Mouse (Mus musculus): ENCODE measurements around the gene Sltm.

DNA sequence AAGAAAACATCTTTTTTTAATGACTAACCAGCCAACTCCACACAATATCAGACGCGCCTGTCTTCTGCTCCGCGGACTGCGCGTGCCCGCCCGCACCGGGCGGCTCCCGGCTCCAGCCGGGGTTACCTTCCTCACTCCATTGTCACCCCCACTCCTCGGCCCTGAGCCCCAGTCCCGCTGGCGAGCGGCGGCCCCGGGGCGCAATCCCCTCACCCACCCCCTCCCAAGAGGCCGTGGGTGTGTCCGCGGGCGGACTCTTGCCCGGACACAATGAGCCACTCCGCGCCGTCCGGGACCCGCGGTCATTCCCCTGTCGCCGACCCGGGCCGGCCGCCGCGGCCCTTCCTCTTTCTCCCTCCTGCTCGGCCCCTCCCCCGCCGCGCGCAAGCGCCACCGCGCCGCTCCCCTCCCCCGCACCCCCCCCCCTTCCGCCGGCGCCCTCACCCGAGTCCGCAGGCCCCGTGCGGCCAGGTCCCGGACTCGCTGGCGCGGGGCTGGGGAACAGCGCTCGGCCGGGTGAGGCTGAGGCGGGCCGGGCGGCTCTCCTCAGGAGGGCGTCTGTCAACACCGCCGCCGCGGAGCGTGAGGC, 39.4 kb upstream of the Sltm start:
- TF ChIP-seq CTCF (IDR thresholded peaks at IDR 0.05; ENCODE audit: borderline replicate concordance, insufficient read depth, low read length) (no peak), POLR2A (IDR thresholded peaks at IDR 0.05; ENCODE audit: low read depth, low read length) (no peak)

Data from embryonic fibroblast, embryonic 13.5 days (primary cell).